Mouse (Mus musculus) ovary, postnatal 36 days (tissue): ENCODE data around the gene Dpf2.
A peak's percentile ranks its signal among the peaks of the same experiment; 100 is the strongest.
"Not testable (repeated sequence)": the region's sequence is repeated elsewhere in the genome, so short reads cannot be mapped to it uniquely, and the experiment has no call there.

Source experiments
- DNase-seq: peaks from one replicate; pipeline ENCODE4 v3.0.0; 2022; ENCODE audit warnings: low spot score, mixed read lengths

The Dpf2 gene

DNA sequence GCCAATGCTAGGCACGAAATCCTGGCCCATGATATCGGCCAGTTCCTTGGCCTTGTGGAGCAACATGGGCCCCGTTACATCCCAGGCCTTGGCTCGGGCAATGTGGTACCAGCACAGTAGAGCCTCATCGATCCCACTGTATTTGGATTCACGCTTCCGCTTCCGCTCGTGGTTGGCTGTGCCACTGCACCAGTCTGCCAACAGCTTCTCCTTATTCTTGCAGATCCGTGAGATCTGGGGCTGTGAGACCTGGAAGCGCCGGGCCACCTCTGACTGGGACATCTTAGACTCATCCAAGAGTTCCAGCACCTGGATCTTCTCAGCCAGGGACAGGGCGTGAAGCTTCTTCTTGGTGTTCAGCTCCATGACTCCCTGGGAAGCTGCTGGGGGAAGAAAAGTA is 20.1 kb downstream of the Dpf2 start:
- no peak for DNase-seq

DNA sequence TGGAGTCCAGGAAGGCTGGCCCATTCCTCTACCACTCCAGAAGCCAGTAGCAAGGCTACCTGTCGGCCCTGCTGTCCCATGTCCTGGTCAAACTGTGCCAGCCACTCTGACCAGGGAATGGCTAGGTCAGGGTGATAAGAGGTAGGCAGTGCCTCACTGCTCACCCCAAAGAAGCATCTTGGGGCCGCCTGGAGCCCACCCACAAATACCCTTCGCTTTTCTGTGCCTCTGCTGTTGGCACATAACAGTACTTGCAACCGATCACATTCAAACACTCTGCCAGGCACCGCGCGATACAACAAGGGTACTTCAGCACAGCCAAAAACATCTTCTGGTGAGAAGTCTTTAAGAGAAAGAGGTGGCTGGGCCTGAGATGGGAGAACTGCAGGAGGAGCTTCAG is 20.5 kb downstream of the Dpf2 start:
- no peak for DNase-seq

- DNase-seq: no peak
These were observed 21.1 kb downstream of the Dpf2 start for GRCm38 (mm10) chr19:5891521-5892258.

DNA sequence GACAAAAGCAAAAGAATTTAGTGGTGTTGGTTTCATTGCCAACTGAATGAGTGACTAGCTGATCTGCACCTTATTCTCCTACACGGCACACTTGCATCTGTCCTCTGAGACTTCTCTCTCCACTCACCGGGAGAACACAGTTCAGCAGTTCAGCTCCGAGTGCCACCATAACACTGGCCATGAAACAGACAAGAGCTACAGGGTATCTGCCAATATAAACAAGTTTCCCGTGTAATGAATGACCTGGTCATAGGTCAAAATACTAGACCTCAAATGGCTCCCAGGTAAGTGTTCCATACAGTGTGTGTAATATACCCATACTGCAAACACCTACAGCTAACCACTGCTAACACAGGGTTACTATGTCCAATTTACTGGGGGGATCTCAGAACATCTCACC is 23.6 kb downstream of the Dpf2 start:
- DNase-seq: no peak

- DNase-seq: no peak
These were observed 25.5 kb downstream of the Dpf2 start for GRCm38 (mm10) chr19:5887234-5887815.

GRCm38 (mm10) chr19:5885838-5886237 is 27.0 kb downstream of the Dpf2 start:
- no peak for DNase-seq

DNA sequence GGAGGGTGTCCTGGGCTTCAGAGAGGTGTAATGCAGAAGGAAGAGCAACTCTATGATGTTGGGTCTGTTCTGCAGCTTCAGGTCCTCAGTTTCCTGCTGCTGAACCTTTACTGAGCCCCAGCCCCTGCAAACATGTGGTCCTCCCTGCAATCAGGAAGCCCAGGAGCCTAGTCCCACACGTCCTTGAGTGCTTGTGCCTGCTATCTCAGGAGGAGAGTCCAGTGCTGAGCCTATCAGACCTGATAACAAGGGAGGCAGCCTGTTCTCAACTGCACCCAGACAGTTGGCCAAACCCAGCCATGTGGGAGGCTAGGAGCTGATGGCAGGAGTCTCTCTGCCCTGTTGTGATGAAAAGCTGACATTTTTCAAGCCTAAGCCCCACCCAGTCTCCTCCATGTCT is 28.9 kb downstream of the Dpf2 start:
- DNase-seq: no peak

GRCm38 (mm10) chr19:5882079-5882478 is 30.7 kb downstream of the Dpf2 start:
- DNase-seq: not testable (repeated sequence)

- DNase-seq: no peak
These were observed 31.7 kb downstream of the Dpf2 start for GRCm38 (mm10) chr19:5881155-5881554.

DNA sequence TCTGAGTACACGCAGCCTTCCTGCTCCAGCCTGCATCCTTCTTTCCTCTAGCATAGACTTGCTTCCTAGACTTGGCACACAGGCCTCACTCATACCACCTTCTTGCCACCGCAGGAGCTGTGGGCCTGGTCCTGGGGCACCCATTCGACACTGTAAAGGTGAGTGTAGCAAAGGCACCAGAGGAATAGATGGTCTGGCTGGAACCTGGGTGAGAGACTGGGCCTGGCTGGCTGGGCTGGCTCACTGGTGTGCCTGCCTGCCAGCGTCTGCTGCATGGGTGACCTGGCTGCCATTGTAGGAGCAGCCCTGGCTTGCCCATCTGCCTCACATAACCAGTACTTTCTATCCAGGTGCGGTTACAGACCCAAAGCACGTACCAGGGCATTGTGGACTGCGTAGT is 33.1 kb downstream of the Dpf2 start:
- DNase-seq: no peak

DNA sequence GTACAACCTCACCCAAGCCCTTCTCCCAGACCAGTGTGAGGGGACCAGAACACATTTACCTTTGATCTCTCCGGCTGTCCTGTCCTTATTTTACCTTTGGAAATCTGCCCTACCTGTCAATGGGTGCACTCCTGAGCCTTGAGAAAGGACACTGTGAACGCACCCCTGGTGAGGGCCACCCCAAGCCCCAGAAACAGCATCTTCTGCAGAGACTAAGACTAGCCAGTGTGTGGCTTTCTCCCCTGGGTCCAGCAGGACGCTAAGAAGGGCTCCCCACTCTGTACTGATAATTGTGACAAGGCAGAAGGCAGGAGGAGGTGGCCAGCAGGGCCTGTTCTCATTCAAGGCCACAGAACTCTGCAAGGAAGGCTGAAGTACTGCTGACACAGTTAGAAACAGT is 33.9 kb downstream of the Dpf2 start:
- no peak for DNase-seq

DNA sequence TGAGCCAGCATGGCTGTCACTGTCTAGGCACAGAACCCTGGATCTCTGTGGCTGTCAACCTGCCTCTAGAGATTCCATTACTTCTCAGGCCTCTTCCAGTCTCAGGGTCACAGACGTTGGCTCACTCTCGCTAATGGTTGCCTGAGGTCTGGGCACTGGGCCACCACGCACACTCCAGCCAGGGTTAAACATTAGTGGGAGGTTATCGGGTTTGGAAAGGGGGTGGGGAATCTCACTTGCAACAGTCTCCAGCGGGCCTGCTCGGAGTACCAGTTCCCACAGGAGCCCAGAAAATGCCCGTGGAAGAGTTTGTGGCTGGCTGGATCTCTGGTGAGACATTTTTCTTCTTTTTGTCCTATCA is 34.5 kb downstream of the Dpf2 start:
- DNase-seq: peak; percentile 66

DNA sequence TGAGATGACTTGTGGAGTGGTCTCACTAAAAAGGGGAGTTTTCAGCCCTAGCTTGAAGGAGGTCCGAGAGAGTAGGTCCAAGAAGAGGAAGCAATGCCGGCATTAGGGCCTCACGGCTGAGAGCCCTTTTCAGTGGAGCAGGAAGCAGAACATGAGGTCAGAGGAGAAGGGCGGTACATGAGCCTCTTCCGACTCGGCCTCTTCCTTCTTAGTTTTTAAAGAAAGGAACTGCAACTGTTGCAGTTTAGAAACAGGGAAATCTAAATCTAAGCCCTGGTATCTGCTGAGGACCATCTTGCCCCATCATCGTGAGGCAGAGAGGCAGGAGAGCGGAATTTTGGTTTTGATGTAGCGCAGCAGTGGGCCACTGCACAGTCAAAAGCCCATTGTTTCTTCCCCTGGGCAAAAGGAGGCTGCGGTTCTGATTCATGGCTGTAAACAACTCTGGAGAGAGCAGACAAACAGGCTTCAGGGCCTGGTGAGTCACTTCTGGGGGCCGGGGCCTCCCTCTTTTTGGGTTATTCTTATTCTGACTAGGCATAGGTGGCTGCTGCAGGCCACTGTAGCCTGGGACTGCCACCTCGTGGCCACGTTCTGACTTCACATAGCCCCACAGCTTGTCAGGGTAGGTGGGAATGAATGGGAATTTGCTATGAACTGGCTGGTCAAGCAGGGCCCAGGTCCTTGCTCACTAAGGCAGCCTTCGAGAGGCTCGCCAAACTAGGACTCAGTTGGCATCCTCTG is 35.0 kb downstream of the Dpf2 start, which contains the start of gene Slc25a45:
Gene Slc25a45, plus strand, starts transcription at position 191 of the 744 bp plus-strand sequence.
- peak; percentile 73 for DNase-seq

- DNase-seq: peak; percentile 92
These were observed 37.8 kb downstream of the Dpf2 start, which contains the start of gene Frmd8 for GRCm38 (mm10) chr19:5874969-5875480. Frmd8 (minus strand) TSS chr19:5875274.

GRCm38 (mm10) chr19:5874391-5874968 is 38.3 kb downstream of the Dpf2 start:
- no peak for DNase-seq

DNA sequence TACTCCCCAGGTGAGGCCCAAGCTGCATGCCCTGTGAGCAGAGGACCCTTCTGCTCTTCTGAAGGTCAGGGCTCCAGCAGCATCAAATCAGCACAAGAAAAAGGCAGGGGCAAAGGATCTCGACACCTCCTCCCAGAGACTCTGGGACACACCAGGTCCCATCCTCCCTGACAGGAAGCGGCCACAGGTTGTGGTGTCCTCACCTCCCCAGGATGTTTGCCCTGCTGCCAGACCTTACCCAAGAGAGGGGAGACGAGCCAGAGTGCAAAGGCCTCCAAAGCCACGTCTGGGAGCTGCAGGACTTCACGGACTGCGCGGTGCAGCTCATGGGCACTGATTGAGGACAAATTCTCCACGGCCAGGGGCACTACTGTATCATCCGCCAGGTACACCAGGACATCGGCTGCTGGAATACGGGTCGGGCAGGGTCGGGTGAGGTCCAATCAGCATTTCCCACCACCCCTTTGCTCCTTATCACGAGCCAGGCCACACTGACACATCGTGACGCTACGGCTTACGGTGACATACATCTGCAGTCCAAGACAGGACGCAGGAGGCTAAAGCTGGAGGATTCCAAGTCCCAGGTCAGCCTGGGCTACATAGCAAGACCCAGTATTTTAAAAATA is 39.8 kb downstream of the Dpf2 start:
- no peak for DNase-seq

DNA sequence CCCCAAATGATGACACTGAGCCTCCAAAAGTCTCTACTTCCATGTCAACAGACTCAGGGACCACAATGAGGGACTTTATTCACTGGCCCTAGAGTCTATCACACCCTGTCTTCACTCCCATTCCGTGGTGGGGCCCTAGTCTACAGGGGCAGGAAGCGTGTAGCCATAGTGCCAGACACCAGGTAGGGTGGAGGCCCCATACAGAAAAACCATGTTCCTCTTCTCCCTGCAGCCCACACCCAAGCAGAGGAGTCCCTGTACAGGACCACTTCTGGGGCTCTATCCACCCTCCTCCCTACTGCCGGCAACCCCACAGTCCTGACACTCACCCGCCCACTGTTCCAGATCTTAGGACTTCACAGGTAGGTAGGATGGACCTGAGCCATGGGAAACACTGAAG is 40.3 kb downstream of the Dpf2 start:
- no peak for DNase-seq

GRCm38 (mm10) chr19:5871683-5872082 is 41.1 kb downstream of the Dpf2 start:
- no peak for DNase-seq

GRCm38 (mm10) chr19:5871273-5871672 is 41.5 kb downstream of the Dpf2 start:
- no peak for DNase-seq

- DNase-seq: no peak
These were observed 44.7 kb downstream of the Dpf2 start for GRCm38 (mm10) chr19:5868096-5868495.

DNA sequence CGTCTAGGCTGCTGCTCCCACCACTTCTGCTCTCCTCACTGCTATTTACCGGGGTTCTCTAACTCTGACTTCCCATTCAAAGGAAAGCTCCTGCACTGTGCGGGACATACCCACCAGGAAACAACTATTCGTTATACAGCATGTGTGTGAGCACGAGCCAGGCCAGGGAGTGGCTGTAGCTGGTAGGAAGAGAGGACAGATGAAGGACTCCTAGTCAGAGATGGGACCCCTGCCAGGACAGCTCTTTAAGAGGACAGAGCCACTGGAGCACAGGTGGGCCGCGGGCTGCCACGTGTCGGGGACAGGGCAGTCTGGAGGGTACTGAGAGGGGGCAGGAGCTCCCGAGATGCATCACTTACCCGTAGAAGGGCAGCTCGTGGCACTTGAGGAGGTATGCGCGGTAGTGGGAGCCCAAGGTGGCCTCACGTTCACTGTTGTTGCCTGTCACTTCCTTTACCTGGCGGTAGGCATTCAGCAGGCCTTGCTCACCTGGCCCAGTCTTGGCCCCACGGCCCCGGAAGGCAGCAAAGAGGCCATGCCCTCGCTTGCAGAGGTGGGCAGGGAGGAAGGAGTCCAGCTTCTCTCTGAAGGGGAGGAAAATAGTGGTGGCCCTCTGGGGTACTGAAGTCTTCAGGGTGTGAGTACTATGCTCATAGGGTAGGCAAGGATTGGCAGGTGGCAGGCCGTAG is 48.0 kb downstream of the Dpf2 start:
- no peak for DNase-seq
